Mouse (Mus musculus): ENCODE data around the gene Nln. TPM values are rescaled to one million over a fixed set of nuclear protein-coding genes. Genes with fewer than 3 reads are reported as not detected.

Gene Nln
- polyA plus RNA-seq, 1 experiment from 2014 or later, result 15.9 TPM

DNA sequence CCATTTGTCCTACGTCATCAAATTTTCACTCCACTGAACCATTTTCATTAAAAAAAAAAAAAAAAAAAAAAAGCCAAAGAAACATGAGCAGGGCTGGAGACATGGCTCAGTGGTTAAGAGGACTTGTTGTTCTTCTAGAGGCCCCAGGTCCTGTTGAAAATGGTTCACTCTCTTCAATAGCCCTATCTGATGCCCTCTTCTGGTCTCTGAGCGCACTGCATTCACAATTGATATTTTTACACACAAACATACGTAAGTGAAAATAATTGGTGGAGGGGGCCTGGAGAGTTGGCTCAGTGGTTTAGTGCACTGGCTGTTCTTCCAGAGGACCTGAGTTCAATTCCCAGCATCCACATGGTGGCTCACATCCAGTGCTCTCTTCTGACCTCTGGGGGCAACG is 4.4 kb upstream of the Nln start:
- Histone ChIP-seq H3K4me1 (peaks cover 33% of the 10 kb centered on the region), H3K4me3 (no peak overlapping the region), H3K27me3 (ENCODE audit: low read depth, poor library complexity, severe bottlenecking) (no peaks in the 10 kb centered on the region), H3K27ac (replicated peaks) (no peak overlapping the region), H3K36me3 (peaks cover 38% of the 10 kb centered on the region), H3K9me3 (replicated peaks) (no peaks in the 10 kb centered on the region)
- WGBS, result 91% methylated on average over 4 of the region's 4 CpGs
- DNase-seq (ENCODE audit: low spot score), result no peak

- Histone ChIP-seq H3K9me3 (replicated peaks) (no peaks in the 10 kb centered on the region), H3K36me3 (peaks cover 27% of the 10 kb centered on the region), H3K27ac (replicated peaks) (no peak overlapping the region), H3K4me1 (peaks cover 39% of the 10 kb centered on the region), H3K4me3 (no peak overlapping the region), H3K27me3 (ENCODE audit: low read depth, poor library complexity, severe bottlenecking) (no peaks in the 10 kb centered on the region)
- no peak for DNase-seq (ENCODE audit: low spot score)
- 38% methylated on average over 12 of the region's 12 CpGs for WGBS
These were observed 3.0 kb upstream of the Nln start for GRCm38 (mm10) chr13:104112266-104112900.

GRCm38 (mm10) chr13:104110526-104110925 is 1.1 kb upstream of the Nln start:
- WGBS, result 46% methylated on average over 7 of the region's 7 CpGs
- no peaks in the 10 kb centered on the region for H3K27me3 ChIP-seq (ENCODE audit: low read depth, poor library complexity, severe bottlenecking)
- H3K4me3 ChIP-seq, result peak overlapping the region; percentile 88
- H3K27ac ChIP-seq (replicated peaks), result peak overlapping the region; percentile 85; the same call in 1 of the 2 replicates
- peaks cover 13% of the 10 kb centered on the region for H3K36me3 ChIP-seq
- H3K4me1 ChIP-seq, result peaks cover 39% of the 10 kb centered on the region
- no peaks in the 10 kb centered on the region for H3K9me3 ChIP-seq (replicated peaks)
- no peak for DNase-seq (ENCODE audit: low spot score)

DNA sequence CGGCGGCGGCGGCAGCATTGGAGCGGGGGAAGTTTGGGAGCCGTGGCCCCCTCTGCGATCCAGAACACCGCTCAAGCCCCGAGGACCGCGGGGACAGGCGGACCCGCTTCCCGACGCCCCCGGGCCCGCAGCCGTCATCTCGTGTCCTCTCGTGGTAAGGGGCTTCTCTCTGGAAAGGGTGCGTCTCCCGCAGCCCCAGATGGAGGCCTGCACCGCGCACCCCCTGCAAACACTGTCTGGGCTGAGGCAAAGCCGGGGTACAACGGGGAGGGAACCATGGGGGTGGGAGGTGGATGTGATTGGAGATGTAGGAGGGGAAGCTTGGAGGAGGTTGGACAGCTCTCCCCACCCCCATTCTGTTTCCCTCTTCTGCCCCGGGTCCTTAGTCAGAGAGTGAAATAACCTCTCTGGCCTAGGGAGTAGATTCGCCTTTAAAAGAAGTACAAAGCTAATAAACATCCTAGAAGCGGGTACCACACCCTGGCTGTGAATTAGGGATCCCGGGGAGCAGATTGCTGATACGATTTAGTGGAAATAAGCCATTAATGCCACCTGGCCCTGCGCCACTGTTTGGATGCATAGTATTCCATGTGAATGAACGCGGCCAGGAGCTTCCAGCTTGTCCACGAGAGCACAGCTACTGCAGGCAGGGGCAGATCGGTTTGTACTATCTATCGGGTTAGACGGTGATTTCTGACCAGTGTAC is 555 bp upstream of the Nln start:
- no peaks in the 10 kb centered on the region for H3K9me3 ChIP-seq (replicated peaks)
- no peak for DNase-seq (ENCODE audit: low spot score)
- under 1% methylated on average over 37 of the region's 38 CpGs for WGBS
- H3K27me3 ChIP-seq (ENCODE audit: low read depth, poor library complexity, severe bottlenecking), result no peaks in the 10 kb centered on the region
- H3K27ac ChIP-seq (replicated peaks), result peak overlapping the region; percentile 85
- peaks cover 39% of the 10 kb centered on the region for H3K4me1 ChIP-seq
- peak overlapping the region; percentile 88 for H3K4me3 ChIP-seq
- H3K36me3 ChIP-seq, result peaks cover 9% of the 10 kb centered on the region

GRCm38 (mm10) chr13:104108651-104109287 is 645 bp downstream of the Nln start:
- 2% methylated on average over 24 of the region's 24 CpGs for WGBS
- Histone ChIP-seq H3K4me3 (peak overlapping the region; percentile 88), H3K36me3 (peaks cover 9% of the 10 kb centered on the region), H3K27me3 (ENCODE audit: low read depth, poor library complexity, severe bottlenecking) (no peaks in the 10 kb centered on the region), H3K9me3 (replicated peaks) (peaks cover 8% of the 10 kb centered on the region; the same call in 1 of the 2 replicates), H3K4me1 (peaks cover 39% of the 10 kb centered on the region), H3K27ac (replicated peaks) (peak overlapping the region; percentile 85)
- peak; percentile 37 for DNase-seq (ENCODE audit: low spot score)

- Histone ChIP-seq H3K4me1 (no peaks in the 10 kb centered on the region), H3K4me3 (no peak overlapping the region), H3K36me3 (peaks cover 9% of the 10 kb centered on the region; the same call in 1 of the 2 replicates), H3K9me3 (replicated peaks) (peaks cover 8% of the 10 kb centered on the region; the same call in 1 of the 2 replicates), H3K27me3 (ENCODE audit: low read depth, poor library complexity, severe bottlenecking) (no peaks in the 10 kb centered on the region), H3K27ac (replicated peaks) (no peak overlapping the region)
- no peak for DNase-seq (ENCODE audit: low spot score)
- 91% methylated on average over 5 of the region's 5 CpGs for WGBS
These were observed 7.7 kb downstream of the Nln start for GRCm38 (mm10) chr13:104101606-104102235.

DNA sequence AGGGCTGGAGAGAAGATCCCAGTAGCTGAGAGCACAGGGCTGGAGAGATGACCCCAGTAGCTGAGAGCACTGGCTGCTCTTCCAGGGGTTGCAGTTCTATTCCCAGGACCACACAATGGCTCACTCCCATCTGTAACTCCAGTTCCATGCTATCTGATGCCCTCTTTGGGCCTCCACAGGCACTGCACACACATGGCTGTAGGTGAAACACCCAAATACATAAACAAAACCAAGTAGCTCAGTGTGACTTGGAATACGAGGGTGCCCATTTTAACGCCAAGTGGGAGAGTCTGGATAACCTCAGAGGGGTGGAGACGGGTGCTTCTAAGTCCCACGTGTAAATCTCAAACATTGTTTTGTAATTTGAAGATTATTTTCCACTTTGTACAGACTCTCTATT is 9.0 kb downstream of the Nln start:
- WGBS, result 87% methylated on average over 4 of the region's 4 CpGs
- Histone ChIP-seq H3K36me3 (peaks cover 9% of the 10 kb centered on the region; the same call in 1 of the 2 replicates), H3K4me3 (no peak overlapping the region), H3K4me1 (peaks cover 4% of the 10 kb centered on the region; the same call in 1 of the 2 replicates), H3K27me3 (ENCODE audit: low read depth, poor library complexity, severe bottlenecking) (no peaks in the 10 kb centered on the region), H3K9me3 (replicated peaks) (peaks cover 8% of the 10 kb centered on the region; the same call in 1 of the 2 replicates), H3K27ac (replicated peaks) (no peak overlapping the region)
- no peak for DNase-seq (ENCODE audit: low spot score)

- Histone ChIP-seq H3K36me3 (no peaks in the 10 kb centered on the region; the same call in 1 of the 2 replicates), H3K9me3 (replicated peaks) (no peaks in the 10 kb centered on the region), H3K27me3 (ENCODE audit: low read depth, poor library complexity, severe bottlenecking) (no peaks in the 10 kb centered on the region), H3K4me1 (peaks cover 4% of the 10 kb centered on the region; the same call in 1 of the 2 replicates), H3K4me3 (no peak overlapping the region), H3K27ac (replicated peaks) (no peak overlapping the region)
- WGBS, result 96% methylated on average over 7 of the region's 7 CpGs
- no peak for DNase-seq (ENCODE audit: low spot score)
These were observed 12.2 kb downstream of the Nln start for GRCm38 (mm10) chr13:104097190-104097589.

- Histone ChIP-seq H3K4me1 (peaks cover 4% of the 10 kb centered on the region; the same call in 1 of the 2 replicates), H3K9me3 (replicated peaks) (no peaks in the 10 kb centered on the region), H3K27me3 (ENCODE audit: low read depth, poor library complexity, severe bottlenecking) (no peaks in the 10 kb centered on the region), H3K36me3 (no peaks in the 10 kb centered on the region; the same call in 1 of the 2 replicates), H3K4me3 (no peak overlapping the region), H3K27ac (replicated peaks) (no peak overlapping the region)
- DNase-seq (ENCODE audit: low spot score), result no peak
- 64% methylated on average over 7 of the region's 7 CpGs for WGBS
These were observed 13.5 kb downstream of the Nln start for GRCm38 (mm10) chr13:104095955-104096354.

DNA sequence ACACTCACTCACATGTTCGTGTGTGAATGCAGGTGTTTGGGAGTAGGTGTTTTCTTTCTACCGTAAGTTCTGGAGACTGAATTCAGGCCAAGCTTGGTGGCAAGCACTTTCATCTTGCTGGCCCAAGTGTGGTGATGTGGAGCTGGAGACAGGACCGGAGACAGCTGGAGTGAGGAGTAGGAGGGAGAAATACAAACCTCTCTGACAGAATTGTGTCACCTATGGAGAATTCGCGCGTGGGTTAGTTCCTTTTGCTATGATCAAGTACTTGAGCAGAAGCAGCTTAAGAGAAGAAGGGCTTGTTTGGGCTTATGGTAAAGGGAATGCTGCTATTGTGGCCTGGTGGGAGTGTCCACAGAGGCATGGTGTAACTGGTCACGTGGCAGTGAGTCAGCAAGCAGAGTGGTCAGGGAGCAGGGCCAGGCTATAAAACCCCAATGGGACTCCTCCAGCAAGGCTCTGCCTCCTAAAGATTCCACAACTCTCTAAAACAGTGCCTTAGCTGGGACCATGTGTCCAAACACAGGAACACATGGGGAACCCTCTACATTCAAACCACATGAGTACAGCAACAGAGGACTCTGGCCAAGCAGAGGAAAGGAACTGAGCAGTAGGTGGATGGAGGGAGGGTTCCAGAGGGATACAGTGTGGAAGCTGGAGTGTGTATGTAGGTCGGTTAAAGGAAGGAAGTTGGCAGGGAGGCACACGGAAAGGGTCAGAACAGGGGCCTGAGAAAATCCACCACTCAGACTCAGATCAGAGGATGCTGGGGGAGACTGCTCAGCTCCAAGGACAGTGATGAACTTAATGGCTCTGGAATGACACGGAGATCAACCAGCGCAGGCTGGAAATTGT is 14.7 kb downstream of the Nln start:
- WGBS, result 82% methylated on average over 11 of the region's 11 CpGs
- Histone ChIP-seq H3K36me3 (no peaks in the 10 kb centered on the region; the same call in 1 of the 2 replicates), H3K9me3 (replicated peaks) (no peaks in the 10 kb centered on the region), H3K27ac (replicated peaks) (no peak overlapping the region), H3K4me3 (no peak overlapping the region), H3K27me3 (ENCODE audit: low read depth, poor library complexity, severe bottlenecking) (no peaks in the 10 kb centered on the region), H3K4me1 (peaks cover 4% of the 10 kb centered on the region; the same call in 1 of the 2 replicates)
- no peak for DNase-seq (ENCODE audit: low spot score)

DNA sequence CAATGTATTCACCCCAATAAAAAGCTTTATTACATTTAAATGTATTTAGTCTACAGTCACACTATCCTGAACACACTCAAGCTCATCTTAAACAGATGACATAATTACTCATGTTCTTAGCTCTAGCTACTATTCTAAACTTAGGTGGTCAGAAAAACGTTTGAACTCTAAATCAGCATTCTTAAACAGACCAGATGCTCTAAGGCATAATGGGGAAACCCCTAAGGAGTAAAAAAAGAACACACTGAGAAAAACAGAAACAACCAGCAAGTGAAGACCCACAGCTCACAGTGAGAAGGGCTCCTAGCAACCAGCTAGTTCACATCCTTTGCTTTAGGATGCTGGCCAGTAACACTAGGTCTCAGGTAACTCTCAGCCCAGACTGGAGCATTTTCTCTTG is 17.7 kb downstream of the Nln start:
- H3K27me3 ChIP-seq (ENCODE audit: low read depth, poor library complexity, severe bottlenecking), result no peaks in the 10 kb centered on the region

GRCm38 (mm10) chr13:104089387-104089786 is 20.0 kb downstream of the Nln start:
- Histone ChIP-seq H3K36me3 (no peaks in the 10 kb centered on the region; the same call in 1 of the 2 replicates), H3K27me3 (ENCODE audit: low read depth, poor library complexity, severe bottlenecking) (no peaks in the 10 kb centered on the region), H3K27ac (replicated peaks) (no peak overlapping the region), H3K4me3 (no peak overlapping the region), H3K4me1 (no peaks in the 10 kb centered on the region), H3K9me3 (replicated peaks) (no peaks in the 10 kb centered on the region)
- 33% methylated on average over 1 of the region's 1 CpGs for WGBS
- peak; percentile 45 for DNase-seq (ENCODE audit: low spot score)

More for the DNA sequence above, 17.7 kb downstream of the Nln start:
- no peak for DNase-seq (ENCODE audit: low spot score)
- Histone ChIP-seq H3K36me3 (no peaks in the 10 kb centered on the region; the same call in 1 of the 2 replicates), H3K27ac (replicated peaks) (no peak overlapping the region), H3K4me1 (peaks cover 4% of the 10 kb centered on the region; the same call in 1 of the 2 replicates), H3K4me3 (no peak overlapping the region), H3K9me3 (replicated peaks) (no peaks in the 10 kb centered on the region)
- 28% methylated on average over 1 of the region's 1 CpGs for WGBS
